In the genomic region with DNA sequence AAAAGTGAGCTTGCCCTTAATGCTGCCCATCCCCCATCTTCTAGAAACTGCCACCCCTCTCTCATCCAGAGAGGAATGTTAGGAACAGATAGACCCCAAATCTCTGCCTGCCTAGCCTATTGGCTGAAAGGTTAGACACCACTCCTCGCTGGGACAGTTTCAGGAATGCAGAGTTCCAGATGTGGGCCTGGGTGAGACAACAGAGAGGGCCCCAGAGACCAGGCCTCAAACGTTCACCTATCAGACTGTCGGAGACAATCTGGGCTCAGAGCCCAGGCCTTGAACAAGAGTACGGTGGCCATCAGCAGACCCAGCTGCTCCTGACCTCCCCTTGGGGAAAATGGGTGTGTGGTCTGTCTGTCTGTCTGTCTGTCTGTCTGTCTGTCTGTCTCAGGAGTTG, we compare ENCODE assay signal across 10 mouse cellular contexts. TPM values are rescaled to one million over a fixed set of nuclear protein-coding genes. Genes with fewer than 3 reads are reported as not detected.
DNase-seq lines count a peak whose midpoint lies in the region; ATAC-seq lines count a peak whose summit lies in the region.
"Had no signal": no experiment of that assay in that cellular context is flagged by ENCODE, and none has a peak within 500 bp of the region (broad histone marks: within the 10 kb centered on the region; RNA-seq: fewer than 3 reads in every experiment).

No protein-coding gene starts in this region.

- no peaks in the 10 kb centered on the region for H3K9me3 ChIP-seq in neural tube, embryonic 13.5 days
- no peaks in the 10 kb centered on the region for H3K9me3 ChIP-seq in intestine, embryonic 15.5 days
- no peaks in the 10 kb centered on the region for H3K9me3 ChIP-seq in stomach, embryonic 16.5 days (replicated peaks; ENCODE audit: control insufficient read depth, low read length)

- no peak overlapping the region for H3K9ac ChIP-seq in neural tube, embryonic 13.5 days
- H3K9ac ChIP-seq in intestine, embryonic 15.5 days, result no peak overlapping the region
- H3K9ac ChIP-seq in stomach, embryonic 16.5 days (ENCODE audit: low read length), result peak overlapping the region; percentile 49; the same call in 1 of the 2 replicates

- no peaks in the 10 kb centered on the region for H3K27me3 ChIP-seq in neural tube, embryonic 13.5 days
- H3K27me3 ChIP-seq in intestine, embryonic 15.5 days (replicated peaks), result no peaks in the 10 kb centered on the region
- H3K27me3 ChIP-seq in stomach, embryonic 16.5 days (ENCODE audit: control insufficient read depth, insufficient read depth, low read length), result no peaks in the 10 kb centered on the region

- ATAC-seq in neural tube, embryonic 13.5 days (ENCODE audit: low read depth), result no peak
- ATAC-seq in intestine, embryonic 15.5 days, result no peak
- ATAC-seq in stomach, embryonic 16.5 days (ENCODE audit: insufficient read depth, low FRiP score), result no peak

- whole genome bisulfite sequencing in neural tube, embryonic 13.5 days, result 49% methylated on average over 4 of the region's 4 CpGs
- WGBS in intestine, embryonic 15.5 days, result 43% methylated on average over 4 of the region's 4 CpGs
- WGBS in stomach, embryonic 16.5 days, result 37% methylated on average over 4 of the region's 4 CpGs

- peak; percentile 96 for DNase-seq in heart, adult 11 months
- DNase-seq in heart, adult 8-10 months (ENCODE audit: low spot score), result no peak
- DNase-seq in neural tube, embryonic 10.5 days (ENCODE audit: extremely low spot score, low spot score), result no peak
- DNase-seq in cerebellum, postnatal 14 days, result no peak
- no peak for DNase-seq in retina, postnatal 1 day
- DNase-seq: B cell, adult 2 months; kidney, adult 9 months had no signal

- peaks cover 30% of the 10 kb centered on the region for H3K4me1 ChIP-seq in neural tube, embryonic 13.5 days (replicated peaks)
- H3K4me1 ChIP-seq in intestine, embryonic 15.5 days (replicated peaks), result peaks cover 30% of the 10 kb centered on the region
- H3K4me1 ChIP-seq in stomach, embryonic 16.5 days (ENCODE audit: control insufficient read depth, insufficient read depth, low read length), result peaks cover 43% of the 10 kb centered on the region

- peak overlapping the region; percentile 73 for H3K27ac ChIP-seq in neural tube, embryonic 13.5 days (replicated peaks)
- peak overlapping the region; percentile 95 for H3K27ac ChIP-seq in intestine, embryonic 15.5 days
- H3K27ac ChIP-seq in stomach, embryonic 16.5 days (ENCODE audit: low read length), result peak overlapping the region; percentile 98

- no peak overlapping the region for H3K4me2 ChIP-seq in neural tube, embryonic 13.5 days
- H3K4me2 ChIP-seq in intestine, embryonic 15.5 days (replicated peaks), result peak overlapping the region; percentile 58; the same call in 1 of the 2 replicates
- peak overlapping the region; percentile 31; the same call in 1 of the 2 replicates for H3K4me2 ChIP-seq in stomach, embryonic 16.5 days (ENCODE audit: low read depth, low read length)

- H3K4me3 ChIP-seq in neural tube, embryonic 13.5 days, result no peak overlapping the region
- no peak overlapping the region for H3K4me3 ChIP-seq in intestine, embryonic 15.5 days (replicated peaks)
- H3K4me3 ChIP-seq in stomach, embryonic 16.5 days (replicated peaks; ENCODE audit: low read length), result no peak overlapping the region

- no peaks in the 10 kb centered on the region for H3K36me3 ChIP-seq in neural tube, embryonic 13.5 days
- H3K36me3 ChIP-seq in intestine, embryonic 15.5 days, result peaks cover 28% of the 10 kb centered on the region
- H3K36me3 ChIP-seq in stomach, embryonic 16.5 days (ENCODE audit: control insufficient read depth, insufficient read depth, low read length), result peaks cover 12% of the 10 kb centered on the region; the same call in 1 of the 2 replicates

RNA-seq across cellular contexts. Expression of gene Gm45837, which starts 17.7 kb away (rescaled TPM):
- total RNA-seq in heart, adult 8-10 months (2022), result 1 to 10 TPM in 2 of 4 experiments, not detected in 2; 3.7 to 4.3 TPM
- not detected in 2 replicates for polyA plus RNA-seq in neural tube, embryonic 13.5 days (2015; fragmentation: Nextera tagmentation; extraction: Ambion mirVana)
- polyA plus RNA-seq in intestine, embryonic 15.5 days (2015; fragmentation: Nextera tagmentation; extraction: Ambion mirVana), result 3.5 and 5.7 TPM in 2 replicates
- polyA plus RNA-seq in stomach, embryonic 16.5 days (2015; fragmentation: Nextera tagmentation; extraction: Ambion mirVana), result 5.4 and 5.7 TPM in 2 replicates

RNA-seq across cellular contexts. Expression of gene Pde2a, which starts 28.5 kb away (rescaled TPM):
- total RNA-seq in heart, adult 8-10 months (2022), result 10 to 100 TPM; 46.1 to 58.6 (median 52.8) TPM
- polyA plus RNA-seq in neural tube, embryonic 13.5 days (2015; fragmentation: Nextera tagmentation; extraction: Ambion mirVana), result 43.6 TPM in 2 replicates
- 15.4 and 16.6 TPM in 2 replicates for polyA plus RNA-seq in intestine, embryonic 15.5 days (2015; fragmentation: Nextera tagmentation; extraction: Ambion mirVana)
- polyA plus RNA-seq in stomach, embryonic 16.5 days (2015; fragmentation: Nextera tagmentation; extraction: Ambion mirVana), result 16.0 and 19.0 TPM in 2 replicates

RNA-seq across cellular contexts. Expression of gene Arap1, which starts 45.1 kb away (rescaled TPM):
- total RNA-seq in heart, adult 8-10 months (2022), result 10 to 100 TPM; 27.2 to 40.0 (median 28.4) TPM
- polyA plus RNA-seq in neural tube, embryonic 13.5 days (2015; fragmentation: Nextera tagmentation; extraction: Ambion mirVana), result 11.2 and 11.3 TPM in 2 replicates
- 56.3 and 58.4 TPM in 2 replicates for polyA plus RNA-seq in intestine, embryonic 15.5 days (2015; fragmentation: Nextera tagmentation; extraction: Ambion mirVana)
- 105 and 111 TPM in 2 replicates for polyA plus RNA-seq in stomach, embryonic 16.5 days (2015; fragmentation: Nextera tagmentation; extraction: Ambion mirVana)
